Comparison of ENCODE assay signal across 8 mouse cellular contexts in genomic region chr2:157944156-157944893, GRCm38 (mm10). TPM values are rescaled to one million over a fixed set of nuclear protein-coding genes. Genes with fewer than 3 reads are reported as not detected.
DNase-seq lines count a peak whose midpoint lies in the region; ATAC-seq and TF ChIP-seq lines count a peak whose summit lies in the region.

No protein-coding gene starts in this region.

- TF ChIP-seq CTCF in forebrain, postnatal 0 days (IDR thresholded peaks at IDR 0.05; ENCODE audit: low read depth): no peak

- H3K4me3 ChIP-seq in megakaryocyte, embryonic 14.5 days (replicated peaks): peak overlapping the region; percentile 88
- peak overlapping the region; percentile 40 for H3K4me3 ChIP-seq in forebrain, postnatal 0 days (ENCODE audit: low read depth, low read length)
- H3K4me3 ChIP-seq in kidney, embryonic 14.5 days (ENCODE audit: low read length): peak overlapping the region; percentile 47
- H3K4me3 ChIP-seq in neural tube, embryonic 12.5 days: peak overlapping the region; percentile 44

- DNase-seq in forebrain, postnatal 0 days: no peak
- no peak for DNase-seq in layer of hippocampus, adult 11-12 months (ENCODE audit: low spot score)
- no peak for DNase-seq in adipocyte (ENCODE audit: low spot score)
- DNase-seq in left cerebral cortex, adult 9 months (ENCODE audit: low spot score in 2 of 2): no peak

- H3K36me3 ChIP-seq in megakaryocyte, embryonic 14.5 days (replicated peaks; ENCODE audit: low read length): no peaks in the 10 kb centered on the region
- H3K36me3 ChIP-seq in forebrain, postnatal 0 days (ENCODE audit: insufficient read depth): peaks cover 3% of the 10 kb centered on the region; the same call in 1 of the 2 replicates
- no peaks in the 10 kb centered on the region for H3K36me3 ChIP-seq in kidney, embryonic 14.5 days (ENCODE audit: control insufficient read depth, insufficient read depth, low read length)
- H3K36me3 ChIP-seq in neural tube, embryonic 12.5 days: no peaks in the 10 kb centered on the region

- whole genome bisulfite sequencing in forebrain, postnatal 0 days: 9% methylated on average over 37 of the region's 37 CpGs
- 8% methylated on average over 37 of the region's 37 CpGs for WGBS in kidney, embryonic 14.5 days
- WGBS in neural tube, embryonic 12.5 days: 10% methylated on average over 36 of the region's 37 CpGs

- peaks cover 6% of the 10 kb centered on the region for H3K9me3 ChIP-seq in megakaryocyte, embryonic 14.5 days
- no peaks in the 10 kb centered on the region for H3K9me3 ChIP-seq in forebrain, postnatal 0 days (ENCODE audit: low read length)
- H3K9me3 ChIP-seq in kidney, embryonic 14.5 days (ENCODE audit: control insufficient read depth, low read length): no peaks in the 10 kb centered on the region
- no peaks in the 10 kb centered on the region for H3K9me3 ChIP-seq in neural tube, embryonic 12.5 days

- H3K4me2 ChIP-seq in forebrain, postnatal 0 days (ENCODE audit: low read depth): peak overlapping the region; percentile 78
- H3K4me2 ChIP-seq in kidney, embryonic 14.5 days (replicated peaks; ENCODE audit: low read depth, low read length): peak overlapping the region; percentile 95
- H3K4me2 ChIP-seq in neural tube, embryonic 12.5 days (replicated peaks): peak overlapping the region; percentile 90

- peaks cover 85% of the 10 kb centered on the region for H3K27me3 ChIP-seq in megakaryocyte, embryonic 14.5 days (replicated peaks)
- no peaks in the 10 kb centered on the region; the same call in 1 of the 2 replicates for H3K27me3 ChIP-seq in forebrain, postnatal 0 days (ENCODE audit: insufficient read depth, low read length)
- H3K27me3 ChIP-seq in kidney, embryonic 14.5 days (ENCODE audit: control insufficient read depth, insufficient read depth, low read length): peaks cover 24% of the 10 kb centered on the region
- peaks cover 30% of the 10 kb centered on the region for H3K27me3 ChIP-seq in neural tube, embryonic 12.5 days (replicated peaks)

- H3K9ac ChIP-seq in forebrain, postnatal 0 days: peak overlapping the region; percentile 68
- peak overlapping the region; percentile 66 for H3K9ac ChIP-seq in kidney, embryonic 14.5 days (ENCODE audit: low read depth, low read length)
- peak overlapping the region; percentile 64 for H3K9ac ChIP-seq in neural tube, embryonic 12.5 days

- H3K4me1 ChIP-seq in megakaryocyte, embryonic 14.5 days: peaks cover 16% of the 10 kb centered on the region
- peaks cover 17% of the 10 kb centered on the region for H3K4me1 ChIP-seq in forebrain, postnatal 0 days (ENCODE audit: insufficient read depth)
- H3K4me1 ChIP-seq in kidney, embryonic 14.5 days (ENCODE audit: control insufficient read depth, insufficient read depth, low read length): peaks cover 17% of the 10 kb centered on the region; the same call in 1 of the 2 replicates
- H3K4me1 ChIP-seq in neural tube, embryonic 12.5 days: peaks cover 35% of the 10 kb centered on the region

- no peak for ATAC-seq in megakaryocyte, adult 5-6 weeks (ENCODE audit: poor library complexity, severe bottlenecking)
- peak; percentile 25 for ATAC-seq in forebrain, postnatal 0 days
- peak; percentile 13; the same call in 1 of the 2 replicates for ATAC-seq in kidney, embryonic 14.5 days (ENCODE audit: low FRiP score, low TSS enrichment)
- ATAC-seq in neural tube, embryonic 12.5 days (ENCODE audit: low FRiP score, low read depth): peak; percentile 38; the same call in 1 of the 2 replicates

- H3K27ac ChIP-seq in forebrain, postnatal 0 days (ENCODE audit: low read depth, low read length): peak overlapping the region; percentile 45; the same call in 1 of the 2 replicates
- no peak overlapping the region for H3K27ac ChIP-seq in kidney, embryonic 14.5 days (ENCODE audit: low read depth, low read length)
- no peak overlapping the region for H3K27ac ChIP-seq in neural tube, embryonic 12.5 days

RNA-seq across cellular contexts. Expression of gene Vstm2l, which starts 29.9 kb away (rescaled TPM):
- not detected in 2 replicates for polyA plus RNA-seq in megakaryocyte, embryonic 14.5 days (2012; ENCODE audit: insufficient read depth, low replicate concordance)
- total RNA-seq in megakaryocyte, adult 5-6 weeks (2015): not detected in 2 replicates
- total RNA-seq in megakaryocyte, adult 5-6 weeks (2017): not detected in 2 replicates
- 90.0 and 113 TPM in 2 replicates for total RNA-seq in forebrain, postnatal 0 days (2014; rRNA removed)
- 21.5 and 25.9 TPM in 2 replicates for polyA plus RNA-seq in forebrain, postnatal 0 days (2015; fragmentation: Nextera tagmentation; extraction: Ambion mirVana)
- 0.26 and 0.43 TPM in 2 replicates for polyA plus RNA-seq in kidney, embryonic 14.5 days (2014; fragmentation: Nextera tagmentation; extraction: Ambion mirVana)
- polyA plus RNA-seq in neural tube, embryonic 12.5 days (2016; fragmentation: Nextera tagmentation; extraction: Ambion mirVana): 21.8 and 23.2 TPM in 2 replicates

Comparison
In these comparisons a context has a peak if more than half of its experiments do, and no peak if none do; other contexts are left out.
1. RNA of gene Vstm2l, which starts 29.9 kb away (polyA plus RNA-seq): 21.5 to 25.9 TPM in forebrain, postnatal 0 days and 21.8 to 23.2 TPM in neural tube, embryonic 12.5 days; 0.26 to 0.43 TPM in kidney, embryonic 14.5 days and not detected in megakaryocyte, embryonic 14.5 days; every median in the first group is over 10 times any median in the second.
2. Peak in every context shown above with its lines, with median percentiles within 50 percentile points of each other: H3K4me3 ChIP-seq, H3K4me2 ChIP-seq and H3K9ac ChIP-seq.